Mouse (Mus musculus): Measurements from ENCODE around the gene Gna13.

The Gna13 gene

GRCm38 (mm10) chr11:109349652-109350316, 12.8 kb upstream of the Gna13 start:
- 76% methylated on average over 5 of the region's 5 CpGs for WGBS

GRCm38 (mm10) chr11:109350317-109350714, 12.3 kb upstream of the Gna13 start:
- 93% methylated on average over 7 of the region's 7 CpGs for WGBS

- WGBS: 81% methylated on average over 4 of the region's 4 CpGs
Measured at GRCm38 (mm10) chr11:109351489-109351888, 11.1 kb upstream of the Gna13 start.

- 70% methylated on average over 12 of the region's 12 CpGs for WGBS
Measured at GRCm38 (mm10) chr11:109353391-109354235, 9.0 kb upstream of the Gna13 start.

GRCm38 (mm10) chr11:109354236-109354613, 8.4 kb upstream of the Gna13 start:
- WGBS: 90% methylated on average over 6 of the region's 6 CpGs

- WGBS: 52% methylated on average over 16 of the region's 16 CpGs
Measured at GRCm38 (mm10) chr11:109355771-109356388, 6.8 kb upstream of the Gna13 start.

GRCm38 (mm10) chr11:109357171-109357570, 5.5 kb upstream of the Gna13 start:
- 72% methylated on average over 5 of the region's 5 CpGs for WGBS

- 41% methylated on average over 3 of the region's 3 CpGs for WGBS
Measured at GRCm38 (mm10) chr11:109358549-109358948, 4.1 kb upstream of the Gna13 start.

GRCm38 (mm10) chr11:109359043-109359752, 3.4 kb upstream of the Gna13 start:
- 59% methylated on average over 13 of the region's 13 CpGs for WGBS

GRCm38 (mm10) chr11:109360102-109360501, 2.5 kb upstream of the Gna13 start:
- 63% methylated on average over 6 of the region's 6 CpGs for WGBS

GRCm38 (mm10) chr11:109360581-109361040, 2.0 kb upstream of the Gna13 start:
- WGBS: 41% methylated on average over 12 of the region's 12 CpGs

GRCm38 (mm10) chr11:109361241-109361630, 1.4 kb upstream of the Gna13 start:
- 66% methylated on average over 7 of the region's 7 CpGs for WGBS

- 5% methylated on average over 27 of the region's 27 CpGs for WGBS
Measured at GRCm38 (mm10) chr11:109361631-109362462, 784 bp upstream of the Gna13 start.

GRCm38 (mm10) chr11:109363191-109364133, 831 bp downstream of the Gna13 start:
- WGBS: 2% methylated on average over 51 of the region's 53 CpGs

GRCm38 (mm10) chr11:109364337-109364736, 1.7 kb downstream of the Gna13 start:
- 40% methylated on average over 2 of the region's 2 CpGs for WGBS

- 41% methylated on average over 10 of the region's 10 CpGs for WGBS
Measured at GRCm38 (mm10) chr11:109364881-109365280, 2.2 kb downstream of the Gna13 start.

GRCm38 (mm10) chr11:109365818-109366217, 3.2 kb downstream of the Gna13 start:
- 60% methylated on average over 5 of the region's 5 CpGs for WGBS

- WGBS: 69% methylated on average over 15 of the region's 15 CpGs
Measured at GRCm38 (mm10) chr11:109366802-109367579, 4.4 kb downstream of the Gna13 start.

- 59% methylated on average over 3 of the region's 3 CpGs for WGBS
Measured at GRCm38 (mm10) chr11:109369026-109369637, 6.5 kb downstream of the Gna13 start.
